Mouse (Mus musculus) CH12.LX (cell line): Measurements from ENCODE around the gene Miox.
A peak's percentile ranks its signal among the peaks of the same experiment; 100 is the strongest.

Source experiments
- CTCF ChIP-seq, 2 experiments: IDR thresholded peaks in 1 of 2; conservative IDR thresholded peaks in 1 of 2; 2 replicates each; pipeline ENCODE4 v1.5.1; 2011 to 2012; ENCODE audit warnings: low read depth in 2 of 2, low read length in 2 of 2, improper control_type of control experiment in 1 of 2, inconsistent platforms in 1 of 2, mild to moderate bottlenecking in 1 of 2, moderate library complexity in 1 of 2
- MAX ChIP-seq: IDR thresholded peaks from 2 replicates; pipeline ENCODE4 v1.6.1; 2011; ENCODE audit warnings: low read length, improper control_type of control experiment
- POLR2A ChIP-seq: IDR thresholded peaks from 2 replicates; pipeline ENCODE4 v1.6.1; 2011; ENCODE audit warnings: low read depth, mild to moderate bottlenecking, improper control_type of control experiment, low read length
- RCOR1 ChIP-seq: conservative IDR thresholded peaks from 2 replicates; pipeline ENCODE4 v1.6.1; 2012; ENCODE audit warnings: low read depth, mild to moderate bottlenecking, inconsistent platforms, low read length, improper control_type of control experiment
- TCF12 ChIP-seq: IDR thresholded peaks from 2 replicates; pipeline ENCODE4 v1.6.1; 2014; ENCODE audit warnings: low read depth, mild to moderate bottlenecking, inconsistent platforms, low read length, improper control_type of control experiment

GRCm38 (mm10) chr15:89372068-89372467, 37.9 kb downstream of the Miox start:
- 0 out of 2 replicates have a peak, but pooled peaks have one; percentile 3 for TF ChIP-seq POLR2A
- TF ChIP-seq MAX, result no peak
- no peak for TF ChIP-seq CTCF (conservative IDR thresholded peaks at IDR 0.05 in 1 of 2, IDR thresholded peaks at IDR 0.05 in 1 of 2; ENCODE audit: low read depth in 2 of 2, low read length in 2 of 2)
- no peak for TF ChIP-seq TCF12
- no peak for TF ChIP-seq RCOR1
